Mouse (Mus musculus) forebrain, embryonic 16.5 days (tissue): ENCODE results near the gene Stpg2. TPM values are rescaled to one million over a fixed set of nuclear protein-coding genes. Genes with fewer than 3 reads are reported as not detected.
"Not testable (repeated sequence)": the region's sequence is repeated elsewhere in the genome, so short reads cannot be mapped to it uniquely, and the experiment has no call there.

ENCODE experiments used
- ATAC-seq: fragments of 200-750 bp; cut with Nextera tagmentation; 2 replicates; pipeline ENCODE4 v1.8.0; 2017; ENCODE audit warnings: mild to moderate bottlenecking, moderate library complexity
- H3K27ac ChIP-seq: fragments of 300-500 bp; sonication (generic); 2 replicates; pipeline ENCODE4 v1.5.1; 2014; ENCODE audit warnings: low read length, control low read depth
- H3K27me3 ChIP-seq: fragments of 300-500 bp; sonication (generic); replicated peaks from 2 replicates; pipeline ENCODE4 v1.6.1; 2014; ENCODE audit warnings: low read length; ENCODE audit not compliant: control insufficient read depth, insufficient read depth
- H3K36me3 ChIP-seq: fragments of 300-500 bp; sonication (generic); 2 replicates; pipeline ENCODE4 v1.6.1; 2014; ENCODE audit not compliant: control insufficient read depth, insufficient read depth
- H3K4me1 ChIP-seq: fragments of 300-500 bp; sonication (generic); replicated peaks from 2 replicates; pipeline ENCODE4 v1.6.1; 2014; ENCODE audit warnings: low read length; ENCODE audit not compliant: control insufficient read depth, insufficient read depth
- H3K4me2 ChIP-seq: fragments of 300-500 bp; sonication (generic); 2 replicates; pipeline ENCODE4 v1.6.1; 2014; ENCODE audit warnings: mild to moderate bottlenecking, low read length, control low read depth
- H3K4me3 ChIP-seq: fragments of 300-500 bp; sonication (generic); replicated peaks from 2 replicates; pipeline ENCODE4 v1.5.1; 2014; ENCODE audit warnings: mild to moderate bottlenecking, low read length, control low read depth
- H3K9ac ChIP-seq: fragments of 300-500 bp; sonication (generic); replicated peaks from 2 replicates; pipeline ENCODE4 v1.6.1; 2014; ENCODE audit warnings: low read depth, low read length, control low read depth
- H3K9me3 ChIP-seq: fragments of 300-500 bp; sonication (generic); 2 replicates; pipeline ENCODE4 v1.6.1; 2016; ENCODE audit warnings: low read length; ENCODE audit not compliant: control insufficient read depth
- WGBS: fragments of 180-500 bp; shearing (Covaris S2); extraction: QIAGEN DNeasy Blood & Tissue Kit; methylation state at CpG from one replicate; pipeline ENCODE4 v1.1.7; 2014; 5-methylcytosine and 5-hydroxymethylcytosine counted together
- polyA plus RNA-seq: library from polyadenylated mRNA; unstranded; fragments of >200 nt; fragmentation: Nextera tagmentation; extraction: Ambion mirVana; gene quantifications from 2 replicates; pipeline ENCODE4 v1.2.1, GENCODE M21; 2015

The Stpg2 gene
- polyA plus RNA-seq, 1 experiment from 2014 or later = not detected

DNA sequence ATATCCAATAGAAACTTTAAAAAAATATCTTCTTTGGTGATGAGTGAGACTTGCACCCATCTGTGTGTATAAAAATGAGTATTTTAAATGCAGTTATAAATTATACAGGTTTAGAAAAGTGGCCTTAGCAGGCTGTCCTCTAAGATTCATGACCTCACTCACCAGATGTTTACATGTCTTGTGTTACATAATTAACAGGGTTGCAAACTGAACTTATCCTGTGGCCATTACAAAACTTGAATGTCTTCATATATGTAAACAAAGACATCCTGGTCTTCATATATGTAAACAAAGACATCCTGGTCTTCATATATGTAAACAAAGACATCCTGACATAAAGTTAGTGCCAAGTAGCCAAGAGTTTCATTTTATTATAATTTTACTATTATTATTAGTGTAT lies 375.8 kb downstream of the Stpg2 start:
- no peak overlapping the region for H3K9ac ChIP-seq
- H3K4me3 ChIP-seq = no peak overlapping the region
- H3K36me3 ChIP-seq = no peaks in the 10 kb centered on the region
- H3K4me2 ChIP-seq = no peak overlapping the region
- ATAC-seq = no peak
- no peaks in the 10 kb centered on the region for H3K27me3 ChIP-seq
- H3K4me1 ChIP-seq = no peaks in the 10 kb centered on the region
- no peak overlapping the region for H3K27ac ChIP-seq
- H3K9me3 ChIP-seq = no peaks in the 10 kb centered on the region

DNA sequence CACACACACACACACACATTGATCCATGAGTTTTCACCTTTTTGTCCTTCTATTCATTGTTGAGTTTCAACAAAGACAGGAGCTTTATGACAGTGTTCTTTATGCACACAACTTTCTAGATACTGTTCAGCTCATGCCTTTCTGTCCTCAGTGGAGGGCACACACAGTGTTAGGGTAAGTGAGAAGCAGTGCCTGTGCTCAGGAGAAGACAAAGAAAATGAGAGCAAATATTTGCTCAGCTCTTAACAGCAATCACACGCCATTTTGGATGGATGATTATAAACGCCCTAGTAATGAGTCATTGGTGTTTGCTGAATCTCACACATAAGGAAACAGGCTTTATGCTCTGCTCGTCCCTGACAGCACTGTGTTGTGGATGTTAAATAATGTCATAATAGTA lies 394.0 kb downstream of the Stpg2 start:
- Histone ChIP-seq H3K27ac (no peak overlapping the region), H3K27me3 (no peaks in the 10 kb centered on the region), H3K4me2 (no peak overlapping the region), H3K4me3 (no peak overlapping the region), H3K4me1 (no peaks in the 10 kb centered on the region), H3K36me3 (no peaks in the 10 kb centered on the region), H3K9ac (no peak overlapping the region), H3K9me3 (no peaks in the 10 kb centered on the region)
- WGBS = 84% methylated on average over 3 of the region's 3 CpGs
- no peak for ATAC-seq

DNA sequence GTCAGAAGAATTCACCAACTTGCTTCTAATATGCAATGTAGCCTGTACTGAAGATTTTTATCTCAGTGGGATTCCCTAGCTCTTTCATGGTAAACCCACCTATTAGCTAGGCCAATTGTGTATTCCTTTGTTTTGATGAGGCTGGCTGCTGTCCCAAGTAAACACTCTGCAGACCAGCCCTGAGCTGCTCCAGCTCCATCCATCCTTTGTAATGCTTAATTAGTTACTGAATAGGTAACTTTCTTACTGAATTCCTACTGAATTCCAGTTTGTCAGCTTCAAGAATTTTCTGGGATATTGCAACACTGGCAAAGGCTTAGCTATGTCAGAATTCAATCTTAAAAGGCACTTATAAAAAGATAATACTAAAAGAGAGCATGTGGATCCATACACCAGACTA lies 402.8 kb downstream of the Stpg2 start:
- not testable (repeated sequence) for H3K36me3 ChIP-seq, H3K4me2 ChIP-seq, H3K4me1 ChIP-seq, ATAC-seq, H3K27ac ChIP-seq, H3K4me3 ChIP-seq, H3K9ac ChIP-seq, H3K9me3 ChIP-seq, H3K27me3 ChIP-seq

DNA sequence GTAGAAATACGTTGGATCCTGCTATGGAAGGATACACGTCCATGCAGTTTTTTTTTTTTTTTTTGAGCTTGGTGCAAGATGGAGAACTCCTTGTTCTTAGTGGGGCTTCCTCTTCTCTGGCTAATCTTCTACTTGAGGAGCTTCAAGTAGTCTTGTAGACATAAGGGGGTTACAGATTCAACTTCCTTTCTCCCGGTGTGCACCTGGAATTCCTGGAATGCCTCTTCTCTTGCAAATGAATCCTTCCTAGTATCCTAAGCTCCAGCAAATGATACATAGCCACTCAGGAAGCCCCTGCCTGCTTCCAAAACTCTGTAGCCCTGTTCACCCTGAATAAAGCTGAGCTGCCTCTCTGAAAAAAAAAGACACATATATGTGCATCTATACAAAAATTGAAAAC lies 409.1 kb downstream of the Stpg2 start:
- Histone ChIP-seq H3K27ac (no peak overlapping the region), H3K4me1 (no peaks in the 10 kb centered on the region), H3K4me3 (no peak overlapping the region), H3K4me2 (no peak overlapping the region), H3K27me3 (no peaks in the 10 kb centered on the region), H3K36me3 (no peaks in the 10 kb centered on the region), H3K9me3 (no peaks in the 10 kb centered on the region), H3K9ac (no peak overlapping the region)
- WGBS = 57% methylated on average over 3 of the region's 3 CpGs
- ATAC-seq = no peak

DNA sequence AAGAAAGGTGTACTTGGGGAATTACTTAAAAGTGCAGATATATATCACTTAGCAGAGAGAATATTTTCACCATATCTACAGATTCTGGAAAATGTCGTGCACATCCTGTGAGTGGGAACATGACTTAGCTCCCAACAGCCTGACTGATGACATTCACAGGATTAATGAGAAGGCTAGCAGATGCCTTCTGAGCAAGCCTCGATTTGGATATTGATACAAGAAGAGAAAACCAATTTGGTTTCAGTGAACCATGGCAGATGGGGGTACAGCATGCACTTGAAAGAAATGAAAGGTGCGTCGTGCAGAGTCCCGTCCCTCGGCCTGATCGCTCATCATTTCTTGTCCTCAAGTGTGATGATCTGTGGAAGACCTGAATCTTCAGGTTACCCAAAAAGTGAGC lies 410.3 kb downstream of the Stpg2 start:
- H3K4me2 ChIP-seq = no peak overlapping the region
- no peaks in the 10 kb centered on the region for H3K27me3 ChIP-seq
- no peaks in the 10 kb centered on the region for H3K9me3 ChIP-seq
- WGBS = 90% methylated on average over 7 of the region's 7 CpGs
- H3K4me1 ChIP-seq = no peaks in the 10 kb centered on the region
- no peak overlapping the region for H3K27ac ChIP-seq
- H3K9ac ChIP-seq = no peak overlapping the region
- H3K36me3 ChIP-seq = no peaks in the 10 kb centered on the region
- H3K4me3 ChIP-seq = no peak overlapping the region
- no peak for ATAC-seq

DNA sequence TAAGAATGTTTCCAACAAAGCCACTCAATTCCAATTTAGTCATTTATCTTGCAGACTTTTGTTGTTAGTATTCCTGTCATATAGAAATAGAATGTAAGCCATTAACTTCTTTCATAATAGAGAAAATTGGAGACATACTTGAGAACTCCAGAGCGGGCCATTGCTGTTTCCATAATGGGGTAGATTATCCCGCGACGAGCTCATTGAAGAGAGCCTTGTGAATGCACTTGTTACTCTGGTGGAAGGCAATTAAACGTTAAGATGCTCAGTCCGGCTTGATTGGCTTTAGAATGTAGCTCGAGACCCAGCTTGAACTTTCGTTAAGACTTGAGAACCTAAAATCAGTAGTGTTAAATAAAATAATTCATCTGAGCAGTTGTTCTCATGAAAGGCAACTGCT lies 432.4 kb downstream of the Stpg2 start:
- 15% methylated on average over 8 of the region's 8 CpGs for WGBS
- no peak for ATAC-seq
- Histone ChIP-seq H3K9me3 (no peaks in the 10 kb centered on the region), H3K27me3 (no peaks in the 10 kb centered on the region), H3K4me3 (no peak overlapping the region), H3K27ac (no peak overlapping the region), H3K36me3 (no peaks in the 10 kb centered on the region), H3K4me1 (no peaks in the 10 kb centered on the region), H3K4me2 (no peak overlapping the region), H3K9ac (no peak overlapping the region)

DNA sequence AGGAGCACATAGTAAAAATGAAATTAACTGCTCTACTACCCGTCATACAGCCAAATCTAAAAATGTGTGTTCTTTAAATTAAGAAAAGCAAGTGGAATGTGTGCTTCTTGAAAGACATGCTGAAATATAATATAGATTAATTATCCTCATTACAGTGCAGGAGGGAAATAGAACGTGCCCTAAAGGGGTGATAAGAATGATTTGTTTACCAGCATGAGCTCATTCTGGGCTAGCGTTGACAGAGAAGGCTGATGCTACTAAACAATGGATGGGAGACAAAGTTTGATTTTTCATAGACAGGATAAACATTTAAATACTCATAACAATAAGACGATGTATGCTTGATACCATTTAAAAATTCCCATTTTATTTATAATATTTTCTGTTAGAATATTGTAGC lies 446.0 kb downstream of the Stpg2 start:
- H3K36me3 ChIP-seq = no peaks in the 10 kb centered on the region
- no peaks in the 10 kb centered on the region for H3K27me3 ChIP-seq
- 69% methylated on average over 4 of the region's 4 CpGs for WGBS
- ATAC-seq = no peak
- H3K4me3 ChIP-seq = no peak overlapping the region
- H3K4me1 ChIP-seq = no peaks in the 10 kb centered on the region
- H3K27ac ChIP-seq = no peak overlapping the region
- no peak overlapping the region for H3K4me2 ChIP-seq
- H3K9me3 ChIP-seq = no peaks in the 10 kb centered on the region
- no peak overlapping the region for H3K9ac ChIP-seq

DNA sequence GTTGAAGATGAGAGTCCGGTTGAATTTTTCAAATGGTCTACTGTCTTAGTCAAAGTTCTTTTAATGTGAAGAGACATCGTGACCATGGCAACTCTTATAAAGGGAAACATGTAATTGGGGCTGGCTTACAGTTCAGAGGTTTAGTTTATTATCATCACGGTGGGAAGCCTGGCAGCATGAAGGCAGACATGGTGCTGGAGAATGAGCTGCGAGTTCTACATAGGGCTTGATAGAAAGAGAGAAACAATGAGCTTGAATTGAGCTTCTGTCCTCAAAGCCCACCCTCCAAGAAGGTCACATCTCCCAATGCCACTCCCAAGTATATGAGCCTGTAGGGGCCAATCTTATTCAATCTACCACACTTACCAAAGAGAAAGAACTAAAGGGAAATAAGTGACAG lies 453.9 kb downstream of the Stpg2 start:
- no peak for ATAC-seq
- Histone ChIP-seq H3K9me3 (no peaks in the 10 kb centered on the region), H3K36me3 (no peaks in the 10 kb centered on the region), H3K27ac (no peak overlapping the region), H3K9ac (no peak overlapping the region), H3K27me3 (no peaks in the 10 kb centered on the region), H3K4me1 (no peaks in the 10 kb centered on the region), H3K4me3 (no peak overlapping the region), H3K4me2 (no peak overlapping the region)
- WGBS = 38% methylated on average over 4 of the region's 4 CpGs

DNA sequence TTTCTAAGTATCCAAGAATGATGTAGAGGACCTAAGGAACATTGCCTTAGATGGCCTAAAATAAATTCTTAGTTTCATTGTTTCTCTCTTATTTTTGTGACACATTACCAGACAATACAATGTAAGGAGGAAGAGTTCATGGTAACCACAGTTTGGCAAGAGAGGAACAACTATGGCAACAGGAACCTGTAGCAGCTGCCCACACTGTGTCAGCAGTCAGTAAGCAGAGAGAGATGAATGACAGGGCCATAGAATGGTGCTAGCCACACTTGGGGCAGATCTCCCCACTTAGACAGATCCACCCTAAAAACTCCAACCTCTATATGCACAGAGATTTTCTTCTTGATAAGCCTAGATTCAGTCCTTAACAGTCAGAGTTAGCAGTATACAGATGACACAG lies 456.7 kb downstream of the Stpg2 start:
- no peak overlapping the region for H3K27ac ChIP-seq
- ATAC-seq = no peak
- no peaks in the 10 kb centered on the region for H3K4me1 ChIP-seq
- H3K36me3 ChIP-seq = no peaks in the 10 kb centered on the region
- H3K9me3 ChIP-seq = no peaks in the 10 kb centered on the region
- no peaks in the 10 kb centered on the region for H3K27me3 ChIP-seq
- H3K9ac ChIP-seq = no peak overlapping the region
- no peak overlapping the region for H3K4me2 ChIP-seq
- H3K4me3 ChIP-seq = no peak overlapping the region

DNA sequence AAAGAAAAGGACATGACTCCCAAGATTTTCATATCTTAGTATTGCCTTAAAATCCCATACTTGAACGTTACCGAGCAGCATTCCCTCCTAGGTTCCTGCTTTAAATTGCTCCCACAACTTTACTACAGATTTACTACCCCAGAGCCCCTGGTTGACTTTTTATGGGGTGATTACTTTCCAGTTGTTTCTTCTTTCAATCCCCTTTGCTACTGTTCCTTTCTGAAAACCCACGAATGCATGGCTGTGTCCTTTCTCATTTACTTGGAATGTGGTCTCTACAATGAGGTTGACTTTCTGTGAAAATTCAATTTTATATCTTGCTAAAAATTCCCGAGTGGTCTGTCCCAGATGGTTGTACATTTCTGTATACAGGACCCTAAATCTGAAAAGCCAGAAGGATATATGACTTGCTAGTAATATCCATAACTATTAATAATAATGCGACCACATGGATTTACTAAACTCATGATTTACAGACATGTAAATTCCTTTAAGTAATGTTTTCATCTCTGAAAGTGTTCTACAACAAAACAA lies 458.3 kb downstream of the Stpg2 start:
- Histone ChIP-seq H3K27ac (no peak overlapping the region), H3K36me3 (no peaks in the 10 kb centered on the region), H3K9ac (no peak overlapping the region), H3K9me3 (no peaks in the 10 kb centered on the region), H3K4me1 (no peaks in the 10 kb centered on the region), H3K27me3 (no peaks in the 10 kb centered on the region), H3K4me2 (no peak overlapping the region), H3K4me3 (no peak overlapping the region)
- 88% methylated on average over 5 of the region's 5 CpGs for WGBS
- no peak for ATAC-seq
